Mouse (Mus musculus) embryonic facial prominence, embryonic 13.5 days (tissue): ENCODE results near the gene Sypl2. TPM values are rescaled to one million over a fixed set of nuclear protein-coding genes. Genes with fewer than 3 reads are reported as not detected.

Experiments
- ATAC-seq: fragments of 200-750 bp; cut with Nextera tagmentation; 2 replicates; pipeline ENCODE4 v1.8.0; 2017; ENCODE audit warnings: low read depth; ENCODE audit not compliant: insufficient number of reproducible peaks, insufficient read depth, low FRiP score, low TSS enrichment
- H3K27ac ChIP-seq: fragments of 300-500 bp; sonication (generic); 2 replicates; pipeline ENCODE4 v1.5.1; 2015; ENCODE audit warnings: moderate library complexity, mild to moderate bottlenecking, inconsistent platforms
- H3K27me3 ChIP-seq: fragments of 300-500 bp; sonication (generic); 2 replicates; pipeline ENCODE4 v1.6.1; 2015; ENCODE audit warnings: mild to moderate bottlenecking, inconsistent platforms
- H3K36me3 ChIP-seq: fragments of 300-500 bp; sonication (generic); 2 replicates; pipeline ENCODE4 v1.6.1; 2015; ENCODE audit warnings: mild to moderate bottlenecking, inconsistent platforms
- H3K4me1 ChIP-seq: fragments of 300-500 bp; sonication (generic); 2 replicates; pipeline ENCODE4 v1.6.1; 2015; ENCODE audit warnings: inconsistent platforms
- H3K4me2 ChIP-seq: fragments of 300-500 bp; sonication (generic); 2 replicates; pipeline ENCODE4 v1.6.1; 2015; ENCODE audit warnings: moderate library complexity, mild to moderate bottlenecking, inconsistent platforms
- H3K4me3 ChIP-seq: fragments of 300-500 bp; sonication (generic); 2 replicates; pipeline ENCODE4 v1.5.1; 2015; ENCODE audit warnings: mild to moderate bottlenecking, inconsistent platforms
- H3K9ac ChIP-seq: fragments of 300-500 bp; sonication (generic); 2 replicates; pipeline ENCODE4 v1.6.1; 2015; ENCODE audit warnings: mild to moderate bottlenecking, inconsistent platforms
- H3K9me3 ChIP-seq: fragments of 300-500 bp; sonication (generic); 2 replicates; pipeline ENCODE4 v1.6.1; 2016; ENCODE audit warnings: inconsistent platforms
- WGBS: fragments of 180-500 bp; shearing (Covaris S2); methylation state at CpG from one replicate; pipeline ENCODE4 v1.1.7; 2015; ENCODE audit warnings: mixed read lengths; 5-methylcytosine and 5-hydroxymethylcytosine counted together
- polyA plus RNA-seq: library from polyadenylated mRNA; unstranded; fragments of >200 nt; fragmentation: Nextera tagmentation; extraction: Ambion mirVana; gene quantifications from 2 replicates; pipeline ENCODE4 v1.2.1, GENCODE M21; 2015

Sypl2 gene
- polyA plus RNA-seq, 1 experiment from 2014 or later = 0.48 TPM

GRCm38 (mm10) chr3:108220661-108221060 is 5.8 kb downstream of the Sypl2 start:
- Histone ChIP-seq H3K9ac (no peak overlapping the region), H3K9me3 (no peaks in the 10 kb centered on the region), H3K27ac (no peak overlapping the region), H3K4me1 (peaks cover 1% of the 10 kb centered on the region; the same call in 1 of the 2 replicates), H3K36me3 (no peaks in the 10 kb centered on the region), H3K4me3 (no peak overlapping the region), H3K27me3 (peaks cover 48% of the 10 kb centered on the region), H3K4me2 (no peak overlapping the region)
- 80% methylated on average over 3 of the region's 3 CpGs for WGBS
- no peak for ATAC-seq

- 10% methylated on average over 5 of the region's 5 CpGs for WGBS
- Histone ChIP-seq H3K36me3 (no peaks in the 10 kb centered on the region), H3K4me3 (no peak overlapping the region), H3K27me3 (peaks cover 9% of the 10 kb centered on the region; the same call in 1 of the 2 replicates), H3K9me3 (no peaks in the 10 kb centered on the region), H3K4me1 (peaks cover 5% of the 10 kb centered on the region), H3K27ac (no peak overlapping the region), H3K4me2 (no peak overlapping the region), H3K9ac (no peak overlapping the region)
- ATAC-seq = no peak
Measured at GRCm38 (mm10) chr3:108214734-108215133, 11.7 kb downstream of the Sypl2 start.

- Histone ChIP-seq H3K27ac (no peak overlapping the region), H3K9ac (no peak overlapping the region), H3K4me2 (no peak overlapping the region), H3K4me3 (no peak overlapping the region), H3K36me3 (peaks cover 7% of the 10 kb centered on the region), H3K27me3 (0 out of 2 replicates have a peak, but pooled peaks cover 6% of the 10 kb centered on the region), H3K9me3 (no peaks in the 10 kb centered on the region), H3K4me1 (peaks cover 23% of the 10 kb centered on the region)
- no peak for ATAC-seq
- 85% methylated on average over 8 of the region's 8 CpGs for WGBS
Measured at GRCm38 (mm10) chr3:108212406-108212805, 14.0 kb downstream of the Sypl2 start.

- Histone ChIP-seq H3K4me1 (peaks cover 28% of the 10 kb centered on the region), H3K4me3 (no peak overlapping the region), H3K27ac (no peak overlapping the region), H3K9me3 (no peaks in the 10 kb centered on the region), H3K36me3 (peaks cover 13% of the 10 kb centered on the region), H3K9ac (no peak overlapping the region), H3K27me3 (0 out of 2 replicates have a peak, but pooled peaks cover 6% of the 10 kb centered on the region), H3K4me2 (no peak overlapping the region)
- 88% methylated on average over 6 of the region's 6 CpGs for WGBS
- no peak for ATAC-seq
Measured at GRCm38 (mm10) chr3:108211845-108212244, 14.6 kb downstream of the Sypl2 start.

GRCm38 (mm10) chr3:108210771-108211139 is 15.7 kb downstream of the Sypl2 start, which contains the start of gene Atxn7l2:
TSS of gene Atxn7l2 (minus strand) at chr3:108210934.
- Histone ChIP-seq H3K4me2 (peak within 1 kb of the TSS; percentile 88), H3K4me3 (peak within 1 kb of the TSS; percentile 62), H3K9me3 (no peaks in the 10 kb centered on the region), H3K36me3 (peaks cover 24% of the 10 kb centered on the region), H3K9ac (peak within 1 kb of the TSS; percentile 87), H3K27me3 (0 out of 2 replicates have a peak, but pooled peaks cover 6% of the 10 kb centered on the region), H3K27ac (peak within 1 kb of the TSS; percentile 96), H3K4me1 (peaks cover 34% of the 10 kb centered on the region)
- peak; percentile 81 for ATAC-seq
- 0% methylated on average over 14 of the region's 14 CpGs for WGBS

GRCm38 (mm10) chr3:108209946-108210770 is 16.3 kb downstream of the Sypl2 start:
- under 1% methylated on average over 71 of the region's 72 CpGs for WGBS
- Histone ChIP-seq H3K4me2 (peak overlapping the region; percentile 88), H3K4me1 (peaks cover 34% of the 10 kb centered on the region), H3K27ac (peak overlapping the region; percentile 96), H3K36me3 (peaks cover 30% of the 10 kb centered on the region), H3K4me3 (peak overlapping the region; percentile 62), H3K27me3 (0 out of 2 replicates have a peak, but pooled peaks cover 6% of the 10 kb centered on the region), H3K9ac (peak overlapping the region; percentile 87), H3K9me3 (no peaks in the 10 kb centered on the region)
- ATAC-seq = peak; percentile 94

- H3K9me3 ChIP-seq = no peaks in the 10 kb centered on the region
- H3K4me1 ChIP-seq = peaks cover 35% of the 10 kb centered on the region
- H3K4me3 ChIP-seq = peak overlapping the region; percentile 62
- 11% methylated on average over 8 of the region's 8 CpGs for WGBS
- peak overlapping the region; percentile 96; the same call in 1 of the 2 replicates for H3K27ac ChIP-seq
- H3K4me2 ChIP-seq = peak overlapping the region; percentile 88
- no peak for ATAC-seq
- peak overlapping the region; percentile 87 for H3K9ac ChIP-seq
- peaks cover 36% of the 10 kb centered on the region for H3K36me3 ChIP-seq
- H3K27me3 ChIP-seq = 0 out of 2 replicates have a peak, but pooled peaks cover 6% of the 10 kb centered on the region
Measured at GRCm38 (mm10) chr3:108209536-108209935, 16.9 kb downstream of the Sypl2 start.

GRCm38 (mm10) chr3:108209001-108209400 is 17.4 kb downstream of the Sypl2 start:
- WGBS = 60% methylated on average over 3 of the region's 3 CpGs
- peak overlapping the region; percentile 62 for H3K4me3 ChIP-seq
- H3K4me1 ChIP-seq = peaks cover 37% of the 10 kb centered on the region
- no peaks in the 10 kb centered on the region for H3K9me3 ChIP-seq
- H3K36me3 ChIP-seq = peaks cover 41% of the 10 kb centered on the region
- H3K4me2 ChIP-seq = peak overlapping the region; percentile 88
- H3K9ac ChIP-seq = peak overlapping the region; percentile 87
- H3K27me3 ChIP-seq = 0 out of 2 replicates have a peak, but pooled peaks cover 2% of the 10 kb centered on the region
- no peak for ATAC-seq
- peak overlapping the region; percentile 96; the same call in 1 of the 2 replicates for H3K27ac ChIP-seq

- 0 out of 2 replicates have a peak overlapping the region, but pooled peaks have one; percentile 14 for H3K4me2 ChIP-seq
- no peaks in the 10 kb centered on the region for H3K9me3 ChIP-seq
- H3K27ac ChIP-seq = peak overlapping the region; percentile 78
- WGBS = 74% methylated on average over 15 of the region's 15 CpGs
- 0 out of 2 replicates have a peak overlapping the region, but pooled peaks have one; percentile 40 for H3K9ac ChIP-seq
- ATAC-seq = no peak; the same call in 1 of the 2 replicates
- H3K4me1 ChIP-seq = peaks cover 37% of the 10 kb centered on the region
- H3K27me3 ChIP-seq = no peaks in the 10 kb centered on the region
- peaks cover 59% of the 10 kb centered on the region for H3K36me3 ChIP-seq
- H3K4me3 ChIP-seq = peak overlapping the region; percentile 4; the same call in 1 of the 2 replicates
Measured at GRCm38 (mm10) chr3:108206731-108207375, 19.6 kb downstream of the Sypl2 start.

- no peak overlapping the region for H3K4me3 ChIP-seq
Measured at GRCm38 (mm10) chr3:108205601-108206000, 20.8 kb downstream of the Sypl2 start.

GRCm38 (mm10) chr3:108204470-108204869 is 22.0 kb downstream of the Sypl2 start:
- Histone ChIP-seq H3K4me3 (no peak overlapping the region), H3K27me3 (no peaks in the 10 kb centered on the region), H3K36me3 (peaks cover 62% of the 10 kb centered on the region), H3K9me3 (no peaks in the 10 kb centered on the region), H3K9ac (no peak overlapping the region), H3K27ac (no peak overlapping the region), H3K4me1 (peaks cover 46% of the 10 kb centered on the region), H3K4me2 (no peak overlapping the region)
- ATAC-seq = no peak
- 86% methylated on average over 11 of the region's 11 CpGs for WGBS

More at GRCm38 (mm10) chr3:108205601-108206000, 20.8 kb downstream of the Sypl2 start:
- Histone ChIP-seq H3K4me2 (no peak overlapping the region), H3K9ac (no peak overlapping the region), H3K4me1 (peaks cover 42% of the 10 kb centered on the region), H3K27ac (no peak overlapping the region), H3K36me3 (peaks cover 62% of the 10 kb centered on the region), H3K9me3 (no peaks in the 10 kb centered on the region), H3K27me3 (no peaks in the 10 kb centered on the region)
- 92% methylated on average over 8 of the region's 8 CpGs for WGBS
- no peak for ATAC-seq
